Mouse (Mus musculus): Measurements from ENCODE around the gene Zcchc3.

DNA sequence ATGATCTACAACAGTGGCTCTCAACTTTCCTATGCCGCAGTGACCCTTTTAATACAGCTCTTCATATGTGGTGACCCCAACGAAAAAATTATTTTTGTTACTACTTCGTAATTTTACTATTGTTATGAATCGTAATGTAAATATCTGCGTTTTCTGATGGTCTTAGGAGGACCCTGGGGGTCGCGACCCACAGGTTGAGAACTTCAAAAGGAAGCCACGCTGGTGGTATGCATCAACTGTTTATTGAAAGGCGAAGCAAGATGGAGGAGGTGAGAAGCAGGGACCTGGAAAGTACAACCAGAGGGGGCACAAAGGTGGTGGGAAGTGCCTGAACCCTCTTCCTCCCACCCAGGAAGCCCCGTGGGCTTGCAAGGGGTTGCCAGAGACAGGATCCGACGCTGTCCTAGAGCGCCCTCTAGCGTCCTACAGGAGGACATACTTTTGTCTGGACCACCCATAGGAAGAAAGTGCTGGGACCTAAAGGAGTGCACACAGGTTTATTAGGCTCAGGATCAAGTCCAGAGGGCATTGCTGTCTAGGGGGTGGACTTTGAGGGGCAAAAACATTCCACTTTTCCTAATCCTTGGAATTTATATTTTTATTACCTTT, 46.2 kb downstream of the Zcchc3 start:
- TF ChIP-seq TAL1 (IDR thresholded peaks at IDR 0.05; ENCODE audit: low read length): no peak
- no peak for TF ChIP-seq GATA1 (IDR thresholded peaks at IDR 0.05; ENCODE audit: low read length)
